Comparison of ENCODE assay signal across 19 mouse cellular contexts in genomic region chr17:86711949-86712348, GRCm38 (mm10). TPM values are rescaled to one million over a fixed set of nuclear protein-coding genes. Genes with fewer than 3 reads are reported as not detected.
DNase-seq lines count a peak whose midpoint lies in the region; ATAC-seq and TF ChIP-seq lines count a peak whose summit lies in the region.
"Had no signal": no experiment of that assay in that cellular context is flagged by ENCODE, and none has a peak within 500 bp of the region (broad histone marks: within the 10 kb centered on the region; RNA-seq: fewer than 3 reads in every experiment).

No protein-coding gene starts in this region.

- no peak overlapping the region for H3K4me2 ChIP-seq in heart, embryonic 12.5 days
- H3K4me2 ChIP-seq: embryonic facial prominence, embryonic 15.5 days; limb, embryonic 12.5 days; neural tube, embryonic 13.5 days; stomach, embryonic 15.5 days had no signal

- no peaks in the 10 kb centered on the region for H3K9me3 ChIP-seq in heart, embryonic 12.5 days (replicated peaks)
- H3K9me3 ChIP-seq: embryonic facial prominence, embryonic 15.5 days; hindbrain, embryonic 10.5 days; limb, embryonic 12.5 days; neural tube, embryonic 13.5 days; stomach, embryonic 15.5 days had no signal

- TF ChIP-seq EP300 in heart, adult 2 months (IDR thresholded peaks at IDR 0.05; ENCODE audit: insufficient read depth, low read depth, low read length), result peak; percentile 74; the same call in 1 of the 2 replicates

- peak overlapping the region; percentile 90 for H3K27ac ChIP-seq in heart, adult 2 months
- H3K27ac ChIP-seq in heart, embryonic 12.5 days (ENCODE audit: poor library complexity, severe bottlenecking), result no peak overlapping the region
- H3K27ac ChIP-seq: embryonic facial prominence, embryonic 15.5 days; hindbrain, embryonic 10.5 days; limb, embryonic 12.5 days; neural tube, embryonic 13.5 days; stomach, embryonic 15.5 days had no signal

- peak; percentile 24 to 48 for DNase-seq in kidney, postnatal 4 days
- no peak for DNase-seq in kidney, adult 9 months
- peak; percentile 50 to 57 for DNase-seq in heart, adult 2 months
- DNase-seq in heart, postnatal 36 days, result peak; percentile 39 to 44
- DNase-seq in spleen, postnatal 14 days (ENCODE audit: low spot score in 2 of 2), result no peak
- DNase-seq in thymus, postnatal 4 days, result no peak
- DNase-seq in gastrocnemius, postnatal 10 days, result no peak
- DNase-seq: adrenal gland, postnatal 14 days; cerebellum, adult 8-10 months; thymus, postnatal 36 days had no signal

- WGBS in heart, adult 2 months, result 5% methylated on average over 5 of the region's 5 CpGs
- 22% methylated on average over 5 of the region's 5 CpGs for WGBS in heart, embryonic 12.5 days

- no peaks in the 10 kb centered on the region for H3K27me3 ChIP-seq in heart, adult 2 months (ENCODE audit: control insufficient read depth, insufficient read depth, low read length)
- no peaks in the 10 kb centered on the region for H3K27me3 ChIP-seq in heart, embryonic 12.5 days (replicated peaks)
- H3K27me3 ChIP-seq: embryonic facial prominence, embryonic 15.5 days; limb, embryonic 12.5 days; neural tube, embryonic 13.5 days; stomach, embryonic 15.5 days had no signal

- TF ChIP-seq CTCF in heart, adult 2 months (IDR thresholded peaks at IDR 0.05), result no peak

- no peaks in the 10 kb centered on the region for H3K79me2 ChIP-seq in heart, adult 2 months (replicated peaks; ENCODE audit: control insufficient read depth, insufficient read depth, low read length)

- TF ChIP-seq POLR2A in heart, adult 2 months (IDR thresholded peaks at IDR 0.05; ENCODE audit: insufficient read depth, low read depth, low read length), result no peak

- peak; percentile 64; the same call in 1 of the 2 replicates for ATAC-seq in heart, embryonic 12.5 days (ENCODE audit: insufficient number of reproducible peaks, low FRiP score)
- ATAC-seq: CD4-positive, CD25-positive, alpha-beta regulatory T cell, adult 4 months had no signal

- intact Hi-C loops in heart, adult 2 months (cut with DNase I), result loop anchor here (2.0 to 5.0 kb wide), 4 partner anchors 21 to 120 kb away; partner anchors contain the start of gene Epas1
- intact Hi-C loops in heart, postnatal 36 days (cut with DNase I), result loop anchor here (1.0 to 5.0 kb wide), 2 partner anchors 91 to 95 kb away; no protein-coding TSS in a partner anchor

- no peak overlapping the region for H3K9ac ChIP-seq in heart, adult 2 months (ENCODE audit: low read depth, low read length)
- H3K9ac ChIP-seq in heart, embryonic 12.5 days, result no peak overlapping the region
- H3K9ac ChIP-seq: embryonic facial prominence, embryonic 15.5 days; limb, embryonic 12.5 days; neural tube, embryonic 13.5 days; stomach, embryonic 15.5 days had no signal

- peaks cover 2% of the 10 kb centered on the region; the same call in 1 of the 2 replicates for H3K36me3 ChIP-seq in heart, adult 2 months (ENCODE audit: control insufficient read depth, insufficient read depth, low read length)
- no peaks in the 10 kb centered on the region for H3K36me3 ChIP-seq in heart, embryonic 12.5 days
- H3K36me3 ChIP-seq: embryonic facial prominence, embryonic 15.5 days; hindbrain, embryonic 10.5 days; limb, embryonic 12.5 days; neural tube, embryonic 13.5 days; stomach, embryonic 15.5 days had no signal

- peaks cover 19% of the 10 kb centered on the region for H3K4me1 ChIP-seq in heart, adult 2 months (ENCODE audit: control insufficient read depth, insufficient read depth, low read length)
- H3K4me1 ChIP-seq in heart, embryonic 12.5 days (replicated peaks), result peaks cover 35% of the 10 kb centered on the region
- H3K4me1 ChIP-seq: limb, embryonic 12.5 days; neural tube, embryonic 13.5 days; stomach, embryonic 15.5 days had no signal

- H3K4me3 ChIP-seq in heart, adult 2 months, result no peak overlapping the region
- H3K4me3 ChIP-seq in heart, embryonic 12.5 days, result no peak overlapping the region
- H3K4me3 ChIP-seq: embryonic facial prominence, embryonic 15.5 days; hindbrain, embryonic 10.5 days; limb, embryonic 12.5 days; neural tube, embryonic 13.5 days; stomach, embryonic 15.5 days had no signal

RNA-seq across cellular contexts. Expression of gene Epas1, which starts 41.6 kb away (rescaled TPM):
- total RNA-seq in heart, adult 2 months (2021), result 100 to 1,000 TPM; 244 to 277 TPM
- 115 and 119 TPM in 2 replicates for polyA plus RNA-seq in heart, adult 2 months (2012; rRNA removed)
- polyA plus RNA-seq in heart, embryonic 12.5 days (2016; fragmentation: Nextera tagmentation; extraction: Ambion mirVana), result 7.2 and 9.6 TPM in 2 replicates
- 100 to 1,000 TPM; 239 to 306 TPM for total RNA-seq in heart, postnatal 36 days (2021)
- 10 to 100 TPM; 76.9 to 88.9 TPM for total RNA-seq in gastrocnemius, postnatal 10 days (2021)
- total RNA-seq: megakaryocyte-erythroid progenitor cell, adult 5-6 weeks; MEL had no signal

Comparison
In these comparisons a context has a peak if more than half of its experiments do, and no peak if none do; other contexts are left out.
1. DNase-seq: peak in kidney, postnatal 4 days (2 of 2), heart, adult 2 months (2 of 2) and heart, postnatal 36 days (2 of 2); none in kidney, adult 9 months (single experiment), spleen, postnatal 14 days (0 of 2), thymus, postnatal 4 days (single experiment) and gastrocnemius, postnatal 10 days (single experiment).